Mouse (Mus musculus) lung, embryonic 15.5 days (tissue): Measurements from ENCODE around the gene Ppp1r12c. TPM values are rescaled to one million over a fixed set of nuclear protein-coding genes. Genes with fewer than 3 reads are reported as not detected.
A peak's percentile ranks its signal among the peaks of the same experiment; 100 is the strongest.
"Not testable (repeated sequence)": the region's sequence is repeated elsewhere in the genome, so short reads cannot be mapped to it uniquely, and the experiment has no call there.

ENCODE experiments used
- ATAC-seq: fragments of 200-750 bp; cut with Nextera tagmentation; 2 replicates; pipeline ENCODE4 v1.8.0; 2017; ENCODE audit warnings: moderate number of reproducible peaks, borderline replicate concordance; ENCODE audit not compliant: low FRiP score, low TSS enrichment; ENCODE audit errors: extremely low read depth
- H3K27ac ChIP-seq: fragments of 300-500 bp; sonication (generic); 2 replicates; pipeline ENCODE4 v1.5.1; 2015; ENCODE audit warnings: moderate library complexity, mild to moderate bottlenecking, inconsistent platforms
- H3K27me3 ChIP-seq: fragments of 300-500 bp; sonication (generic); 2 replicates; pipeline ENCODE4 v1.6.1; 2015; ENCODE audit warnings: inconsistent platforms
- H3K36me3 ChIP-seq: fragments of 300-500 bp; sonication (generic); 2 replicates; pipeline ENCODE4 v1.6.1; 2015; ENCODE audit warnings: inconsistent platforms
- H3K4me1 ChIP-seq: fragments of 300-500 bp; sonication (generic); 2 replicates; pipeline ENCODE4 v1.6.1; 2015; ENCODE audit warnings: inconsistent platforms
- H3K4me2 ChIP-seq: fragments of 300-500 bp; sonication (generic); 2 replicates; pipeline ENCODE4 v1.6.1; 2015; ENCODE audit warnings: inconsistent platforms, mild to moderate bottlenecking, moderate library complexity
- H3K4me3 ChIP-seq: fragments of 300-500 bp; sonication (generic); 2 replicates; pipeline ENCODE4 v1.5.1; 2015; ENCODE audit warnings: mild to moderate bottlenecking, inconsistent platforms
- H3K9ac ChIP-seq: fragments of 300-500 bp; sonication (generic); 2 replicates; pipeline ENCODE4 v1.6.1; 2015; ENCODE audit warnings: inconsistent platforms
- H3K9me3 ChIP-seq: fragments of 300-500 bp; sonication (generic); 2 replicates; pipeline ENCODE4 v1.6.1; 2016; ENCODE audit warnings: inconsistent platforms
- WGBS: fragments of 180-500 bp; shearing (Covaris S2); methylation state at CpG from one replicate; pipeline ENCODE4 v1.1.7; 2015; 5-methylcytosine and 5-hydroxymethylcytosine counted together
- polyA plus RNA-seq: library from polyadenylated mRNA; unstranded; fragments of >200 nt; fragmentation: Nextera tagmentation; extraction: Ambion mirVana; gene quantifications from 2 replicates; pipeline ENCODE4 v1.2.1, GENCODE M21; 2015

Gene Ppp1r12c
- polyA plus RNA-seq = 41.6 and 49.0 TPM in 2 replicates

- Histone ChIP-seq H3K27ac (peak within 1 kb of the TSS; percentile 96), H3K9me3 (no peaks in the 10 kb centered on the region), H3K27me3 (no peaks in the 10 kb centered on the region), H3K4me3 (peak within 1 kb of the TSS; percentile 95), H3K9ac (peak within 1 kb of the TSS; percentile 89), H3K4me2 (peak within 1 kb of the TSS; percentile 76), H3K4me1 (peaks cover 32% of the 10 kb centered on the region), H3K36me3 (no peaks in the 10 kb centered on the region; the same call in 1 of the 2 replicates)
- under 1% methylated on average over 61 of the region's 62 CpGs for WGBS
- peak; percentile 94 for ATAC-seq
These were observed at the start of gene Ppp1r12c for GRCm38 (mm10) chr7:4501558-4502397. Gene Ppp1r12c (minus strand): TSS chr7:4501680.

- H3K36me3 ChIP-seq = no peaks in the 10 kb centered on the region
- peak within 1 kb of the TSS; percentile 30; the same call in 1 of the 2 replicates for H3K9ac ChIP-seq
- H3K27ac ChIP-seq = no peak within 1 kb of the TSS
- peak within 1 kb of the TSS; percentile 67 for H3K4me2 ChIP-seq
- peaks cover 4% of the 10 kb centered on the region; the same call in 1 of the 2 replicates for H3K27me3 ChIP-seq
- ATAC-seq = peak; percentile 19; the same call in 1 of the 2 replicates
- WGBS = 4% methylated on average over 33 of the region's 33 CpGs
- no peaks in the 10 kb centered on the region for H3K9me3 ChIP-seq
- H3K4me3 ChIP-seq = peak within 1 kb of the TSS; percentile 26
- H3K4me1 ChIP-seq = peaks cover 12% of the 10 kb centered on the region; the same call in 1 of the 2 replicates
These were observed 45.8 kb upstream of the Ppp1r12c start, which contains the start of gene Syt5 for GRCm38 (mm10) chr7:4547221-4547641. Gene Syt5 (minus strand): TSS chr7:4547541.

- no peaks in the 10 kb centered on the region for H3K9me3 ChIP-seq
- peak overlapping the region; percentile 26 for H3K4me3 ChIP-seq
- H3K36me3 ChIP-seq = no peaks in the 10 kb centered on the region
- WGBS = 2% methylated on average over 26 of the region's 26 CpGs
- H3K4me1 ChIP-seq = peaks cover 12% of the 10 kb centered on the region; the same call in 1 of the 2 replicates
- H3K9ac ChIP-seq = no peak overlapping the region
- H3K4me2 ChIP-seq = peak overlapping the region; percentile 67
- peaks cover 4% of the 10 kb centered on the region; the same call in 1 of the 2 replicates for H3K27me3 ChIP-seq
- peak; percentile 63; the same call in 1 of the 2 replicates for ATAC-seq
- H3K27ac ChIP-seq = no peak overlapping the region
These were observed 45.2 kb upstream of the Ppp1r12c start for GRCm38 (mm10) chr7:4546591-4547131.

GRCm38 (mm10) chr7:4546050-4546449 is 44.6 kb upstream of the Ppp1r12c start:
- no peaks in the 10 kb centered on the region for H3K9me3 ChIP-seq
- no peak overlapping the region for H3K27ac ChIP-seq
- H3K4me1 ChIP-seq = peaks cover 12% of the 10 kb centered on the region; the same call in 1 of the 2 replicates
- 70% methylated on average over 15 of the region's 15 CpGs for WGBS
- no peak overlapping the region for H3K9ac ChIP-seq
- peak overlapping the region; percentile 67; the same call in 1 of the 2 replicates for H3K4me2 ChIP-seq
- H3K36me3 ChIP-seq = no peaks in the 10 kb centered on the region
- 0 out of 2 replicates have a peak overlapping the region, but pooled peaks have one; percentile 26 for H3K4me3 ChIP-seq
- ATAC-seq = no peak
- peaks cover 4% of the 10 kb centered on the region; the same call in 1 of the 2 replicates for H3K27me3 ChIP-seq

- WGBS = 33% methylated on average over 17 of the region's 17 CpGs
- no peaks in the 10 kb centered on the region for H3K36me3 ChIP-seq
- H3K27me3 ChIP-seq = peaks cover 4% of the 10 kb centered on the region; the same call in 1 of the 2 replicates
- H3K9ac ChIP-seq = no peak overlapping the region
- no peak for ATAC-seq
- H3K27ac ChIP-seq = no peak overlapping the region
- H3K4me3 ChIP-seq = no peak overlapping the region
- H3K4me1 ChIP-seq = peaks cover 8% of the 10 kb centered on the region; the same call in 1 of the 2 replicates
- H3K4me2 ChIP-seq = no peak overlapping the region
- no peaks in the 10 kb centered on the region for H3K9me3 ChIP-seq
These were observed 40.5 kb upstream of the Ppp1r12c start for GRCm38 (mm10) chr7:4542013-4542412.

DNA sequence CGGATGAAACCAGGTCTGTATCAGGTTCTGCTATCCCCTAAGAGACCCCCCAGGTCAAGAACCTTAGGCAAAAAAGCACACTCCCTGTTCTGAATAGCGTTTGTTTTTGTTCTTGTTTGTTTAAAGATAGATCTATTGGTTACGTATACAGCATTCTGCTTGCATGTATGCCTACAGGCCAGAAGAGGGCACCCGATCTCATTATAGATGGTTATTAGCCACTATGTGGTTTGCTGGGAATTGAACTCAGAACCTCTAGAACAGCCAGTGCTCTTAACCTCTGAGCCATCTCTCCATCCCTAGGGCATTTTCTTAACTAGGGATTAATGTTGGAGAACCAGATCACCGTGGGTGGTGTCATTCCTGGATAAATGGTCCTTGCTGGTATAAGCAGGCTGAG is 39.9 kb upstream of the Ppp1r12c start:
- WGBS = 56% methylated on average over 5 of the region's 5 CpGs
- Histone ChIP-seq H3K4me2 (no peak overlapping the region), H3K27ac (no peak overlapping the region), H3K4me1 (peaks cover under 1% of the 10 kb centered on the region; the same call in 1 of the 2 replicates), H3K4me3 (no peak overlapping the region), H3K27me3 (peaks cover under 1% of the 10 kb centered on the region; the same call in 1 of the 2 replicates), H3K9ac (no peak overlapping the region), H3K9me3 (no peaks in the 10 kb centered on the region), H3K36me3 (no peaks in the 10 kb centered on the region)
- ATAC-seq = no peak

- no peak overlapping the region for H3K9ac ChIP-seq
- WGBS = 71% methylated on average over 2 of the region's 2 CpGs
- no peak for ATAC-seq
- no peaks in the 10 kb centered on the region for H3K27me3 ChIP-seq
- H3K4me1 ChIP-seq = no peaks in the 10 kb centered on the region
- no peaks in the 10 kb centered on the region for H3K9me3 ChIP-seq
- no peak overlapping the region for H3K4me3 ChIP-seq
- H3K36me3 ChIP-seq = no peaks in the 10 kb centered on the region
- no peak overlapping the region for H3K27ac ChIP-seq
- H3K4me2 ChIP-seq = no peak overlapping the region
These were observed 37.5 kb upstream of the Ppp1r12c start for GRCm38 (mm10) chr7:4539019-4539418.

GRCm38 (mm10) chr7:4537181-4537580 is 35.7 kb upstream of the Ppp1r12c start:
- Histone ChIP-seq H3K27me3 (no peaks in the 10 kb centered on the region), H3K4me2 (no peak overlapping the region), H3K4me1 (peaks cover under 1% of the 10 kb centered on the region), H3K27ac (no peak overlapping the region), H3K4me3 (no peak overlapping the region), H3K9ac (no peak overlapping the region), H3K36me3 (no peaks in the 10 kb centered on the region), H3K9me3 (no peaks in the 10 kb centered on the region)
- no peak for ATAC-seq
- 46% methylated on average over 4 of the region's 4 CpGs for WGBS

- H3K4me1 ChIP-seq = peaks cover 4% of the 10 kb centered on the region
- 93% methylated on average over 4 of the region's 4 CpGs for WGBS
- no peak overlapping the region for H3K9ac ChIP-seq
- no peaks in the 10 kb centered on the region for H3K36me3 ChIP-seq
- no peaks in the 10 kb centered on the region for H3K9me3 ChIP-seq
- no peak overlapping the region for H3K4me2 ChIP-seq
- no peaks in the 10 kb centered on the region for H3K27me3 ChIP-seq
- H3K27ac ChIP-seq = no peak overlapping the region
- H3K4me3 ChIP-seq = no peak overlapping the region
- ATAC-seq = no peak
These were observed 34.9 kb upstream of the Ppp1r12c start for GRCm38 (mm10) chr7:4536369-4536768.

DNA sequence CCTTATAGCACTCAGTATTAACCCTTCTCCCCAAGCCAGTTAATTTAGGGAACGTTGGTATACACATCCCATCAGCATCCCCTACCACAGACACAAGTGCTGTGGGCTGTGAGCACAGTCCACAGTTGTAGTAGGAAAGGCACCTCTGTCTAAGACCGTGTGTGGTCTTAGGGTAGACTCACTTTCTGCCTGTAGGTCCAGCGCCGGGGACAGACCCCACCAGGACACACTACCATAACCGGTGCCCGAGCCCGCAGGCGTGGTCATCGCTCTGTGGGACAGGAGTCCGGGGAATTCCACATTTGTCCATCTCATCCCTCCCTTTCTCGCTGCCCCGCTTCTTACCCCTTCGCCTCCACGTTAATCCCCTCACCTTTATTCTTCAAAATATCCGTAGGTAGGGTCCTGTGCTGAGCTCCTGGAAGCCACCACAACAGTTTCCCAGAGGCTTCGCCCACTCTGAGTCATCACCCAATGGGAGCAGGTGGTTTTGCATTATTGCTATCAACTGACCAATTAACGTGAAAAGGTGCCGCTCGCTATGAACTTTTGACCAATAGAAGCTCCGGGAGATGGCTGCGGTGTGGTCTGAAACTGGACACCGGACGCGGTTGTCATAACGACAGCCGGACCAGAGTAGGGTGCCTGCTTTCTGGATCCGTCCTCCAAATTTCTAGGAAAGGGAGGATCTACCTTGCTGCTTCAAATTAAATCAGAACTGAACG is 30.7 kb upstream of the Ppp1r12c start, which contains the start of gene Dnaaf3:
TSS of gene Dnaaf3 (minus strand) at position 449 of the 725 bp plus-strand sequence.
- peak; percentile 89; the same call in 1 of the 2 replicates for ATAC-seq
- Histone ChIP-seq H3K4me3 (peak within 1 kb of the TSS; percentile 42), H3K36me3 (no peaks in the 10 kb centered on the region), H3K9ac (peak within 1 kb of the TSS; percentile 33), H3K27ac (no peak within 1 kb of the TSS), H3K27me3 (no peaks in the 10 kb centered on the region), H3K4me1 (peaks cover 4% of the 10 kb centered on the region), H3K4me2 (peak within 1 kb of the TSS; percentile 66), H3K9me3 (no peaks in the 10 kb centered on the region)
- WGBS = 5% methylated on average over 28 of the region's 28 CpGs

DNA sequence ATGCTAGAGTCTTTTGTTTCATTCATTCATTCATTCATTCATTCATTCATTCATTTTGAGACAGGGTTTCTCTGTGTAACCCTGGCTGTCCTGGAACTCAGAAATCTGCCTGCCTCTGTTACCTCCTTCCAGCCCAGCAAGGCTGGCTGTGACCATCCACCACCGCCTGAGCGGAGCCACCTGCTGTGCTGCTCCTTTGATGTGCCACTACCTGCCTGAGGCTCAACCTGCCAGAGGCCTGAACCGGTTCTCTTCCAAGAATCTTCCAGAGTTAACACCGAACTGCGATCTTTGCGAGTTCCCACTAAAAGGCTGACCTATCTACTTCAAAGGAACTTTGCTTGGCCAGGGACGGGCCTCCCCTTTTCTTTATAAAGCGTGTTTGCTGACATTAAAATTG is 28.7 kb upstream of the Ppp1r12c start:
- not testable (repeated sequence) for H3K4me2 ChIP-seq, H3K9ac ChIP-seq, H3K4me3 ChIP-seq, H3K27ac ChIP-seq, H3K36me3 ChIP-seq, H3K9me3 ChIP-seq, ATAC-seq, H3K27me3 ChIP-seq
- peaks cover 15% of the 10 kb centered on the region for H3K4me1 ChIP-seq
- WGBS = 32% methylated on average over 8 of the region's 8 CpGs
